Mouse (Mus musculus) liver, adult (tissue): Measurements from ENCODE around the gene Ssc4d.

Experiments used
- GATA4 ChIP-seq: IDR thresholded peaks from 2 replicates; pipeline ENCODE4 v1.6.1; 2014; ENCODE audit warnings: mild to moderate bottlenecking, low read length; ENCODE audit not compliant: insufficient replicate concordance

Ssc4d gene

GRCm38 (mm10) chr5:135960909-135961635, 13.3 kb downstream of the Ssc4d start:
- no peak for TF ChIP-seq GATA4

- no peak for TF ChIP-seq GATA4
These were observed 14.4 kb downstream of the Ssc4d start for GRCm38 (mm10) chr5:135959911-135960310.

GRCm38 (mm10) chr5:135958367-135958766, 16.0 kb downstream of the Ssc4d start:
- no peak for TF ChIP-seq GATA4

GRCm38 (mm10) chr5:135957207-135957974, 16.9 kb downstream of the Ssc4d start:
- TF ChIP-seq GATA4, result no peak; the same call in 1 of the 2 replicates

- no peak for TF ChIP-seq GATA4
These were observed 17.8 kb downstream of the Ssc4d start for GRCm38 (mm10) chr5:135956300-135957206.

GRCm38 (mm10) chr5:135952830-135953229, 21.5 kb downstream of the Ssc4d start:
- no peak for TF ChIP-seq GATA4

GRCm38 (mm10) chr5:135951660-135952059, 22.7 kb downstream of the Ssc4d start:
- TF ChIP-seq GATA4, result no peak

GRCm38 (mm10) chr5:135950710-135951412, 23.5 kb downstream of the Ssc4d start:
- no peak for TF ChIP-seq GATA4

GRCm38 (mm10) chr5:135946621-135947020, 27.7 kb downstream of the Ssc4d start:
- no peak for TF ChIP-seq GATA4

GRCm38 (mm10) chr5:135945916-135946408, 28.4 kb downstream of the Ssc4d start:
- TF ChIP-seq GATA4, result no peak

GRCm38 (mm10) chr5:135942710-135943109, 31.6 kb downstream of the Ssc4d start:
- no peak for TF ChIP-seq GATA4

- no peak for TF ChIP-seq GATA4
These were observed 33.7 kb downstream of the Ssc4d start for GRCm38 (mm10) chr5:135940587-135940986.

GRCm38 (mm10) chr5:135935641-135936190, 38.6 kb downstream of the Ssc4d start:
- no peak for TF ChIP-seq GATA4

- TF ChIP-seq GATA4, result no peak
These were observed 39.2 kb downstream of the Ssc4d start for GRCm38 (mm10) chr5:135935176-135935523.
